Mouse (Mus musculus) skeletal muscle tissue, adult 2 months (tissue): ENCODE measurements around the gene Msi1.

Experiments used
- DNase-seq: peaks from one replicate; pipeline ENCODE4 v3.0.0-alpha.2; 2012; ENCODE audit warnings: low read depth, low spot score

The Msi1 gene

DNA sequence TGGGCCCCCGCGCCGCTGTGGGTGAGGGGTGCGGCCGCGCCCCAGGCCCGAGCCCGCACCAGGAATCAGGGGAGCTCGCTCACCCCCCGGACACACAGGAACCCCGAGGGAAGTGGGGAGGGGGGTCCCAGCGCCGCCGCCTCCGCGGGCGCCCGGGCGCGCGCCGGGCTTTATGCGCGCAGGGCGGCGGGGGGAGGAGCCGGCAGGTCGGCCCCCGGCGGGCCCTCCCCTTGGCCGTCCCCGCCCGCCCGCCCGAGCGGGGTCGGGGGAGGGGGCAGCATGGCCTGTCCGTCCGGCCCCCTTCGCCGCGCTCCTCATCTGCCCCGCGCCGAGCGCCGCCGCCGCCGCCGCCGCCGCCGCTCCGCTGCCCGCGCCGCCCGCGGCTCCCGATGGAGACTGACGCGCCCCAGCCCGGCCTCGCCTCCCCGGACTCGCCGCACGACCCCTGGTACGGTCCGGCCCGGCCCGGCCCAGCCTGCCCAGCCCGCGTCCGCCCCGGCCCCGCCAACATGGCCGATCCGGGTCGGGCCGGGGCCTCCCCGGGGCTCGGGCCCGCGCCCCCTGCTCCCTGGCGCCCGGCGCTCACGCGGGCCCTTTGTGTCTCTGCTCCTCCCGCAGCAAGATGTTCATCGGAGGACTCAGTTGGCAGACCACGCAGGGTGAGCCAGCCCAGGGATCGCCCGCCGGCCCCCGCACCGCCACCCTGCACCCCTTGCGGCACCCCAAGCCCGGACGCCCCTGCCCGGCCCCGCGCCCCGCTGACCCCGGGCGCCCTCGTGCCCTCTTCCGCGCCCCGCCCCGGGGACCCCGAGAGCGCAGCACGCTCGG is at the start of gene Msi1:
Gene Msi1, plus strand, starts transcription at position 241 of the 828 bp plus-strand sequence.
- no peak for DNase-seq

DNA sequence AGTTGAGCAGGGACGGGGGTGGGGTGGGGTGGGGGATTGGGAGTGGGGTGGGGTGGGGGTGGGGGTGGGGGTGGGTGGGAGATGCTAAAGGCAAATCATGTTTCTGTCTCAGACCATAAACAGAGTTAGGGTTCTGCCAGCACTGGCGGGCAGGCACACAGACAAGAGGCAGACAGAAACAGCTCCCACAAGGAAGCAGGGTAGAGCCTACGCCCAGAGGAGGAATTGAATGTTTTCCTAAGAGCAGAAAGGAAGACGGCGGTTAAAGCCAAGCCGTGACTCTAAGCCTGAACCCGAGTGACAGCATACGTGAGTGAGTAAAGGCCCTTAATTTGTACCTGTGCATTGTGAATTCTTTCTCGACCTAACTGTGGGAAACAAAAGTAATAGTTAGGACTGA is 37.5 kb upstream of the Msi1 start:
- DNase-seq = no peak

DNA sequence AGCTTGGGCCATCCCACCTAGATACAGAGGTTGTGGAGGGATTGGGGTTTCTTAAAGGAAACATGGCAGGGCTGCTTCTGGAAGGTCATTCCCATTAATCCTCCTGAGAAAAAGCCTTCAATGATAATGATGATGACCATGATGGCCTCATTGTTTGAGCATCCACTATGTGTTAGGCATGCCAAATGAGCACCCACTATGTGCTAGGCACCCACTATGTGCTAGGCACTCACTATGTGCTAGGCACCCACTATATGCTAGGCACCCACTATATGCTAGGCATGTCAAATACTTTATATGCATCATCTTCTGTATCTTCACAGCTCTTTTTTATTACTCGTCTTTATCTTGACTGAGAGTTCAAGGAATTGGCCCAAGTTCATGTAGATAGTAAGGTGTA is 36.4 kb upstream of the Msi1 start:
- no peak for DNase-seq

DNA sequence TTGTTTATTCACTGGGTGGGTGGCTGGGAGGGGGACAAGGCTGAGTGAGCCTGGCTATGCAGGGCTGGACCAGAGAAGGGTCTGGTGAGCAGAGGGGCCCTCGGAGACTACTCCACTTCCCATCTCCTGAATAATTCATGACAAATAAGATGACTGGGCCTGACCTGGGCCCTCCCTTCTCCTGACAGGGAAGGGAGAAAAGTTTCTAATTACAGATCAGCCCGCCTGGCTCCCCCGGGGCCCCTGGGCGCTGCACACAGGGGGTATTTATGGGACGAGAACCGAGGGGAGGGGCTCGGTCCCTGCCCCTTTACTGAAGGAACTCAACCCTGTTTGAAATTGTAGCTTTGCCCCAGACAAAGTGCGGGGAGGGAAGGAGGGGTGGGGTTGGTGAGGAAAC is 35.2 kb upstream of the Msi1 start:
- no peak for DNase-seq

DNA sequence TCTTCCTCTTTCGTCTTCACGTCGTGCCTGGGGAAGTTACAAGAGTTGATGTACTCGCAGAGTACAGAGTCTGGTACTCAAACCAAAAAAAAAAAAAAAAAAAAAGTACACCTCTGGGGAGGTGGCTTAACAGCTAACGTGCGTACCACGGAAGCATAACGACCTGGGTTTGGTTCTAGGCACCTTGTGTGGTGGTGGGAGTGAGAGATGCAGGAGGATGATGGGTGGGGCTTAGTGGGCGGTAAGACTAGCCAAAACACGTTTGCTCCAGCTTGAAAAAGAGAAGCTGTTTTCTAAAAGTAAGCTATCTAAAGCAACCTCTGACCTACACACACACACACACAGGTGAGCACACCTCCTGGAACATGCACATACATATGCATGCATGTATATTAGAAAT is 34.6 kb upstream of the Msi1 start:
- DNase-seq = no peak

DNA sequence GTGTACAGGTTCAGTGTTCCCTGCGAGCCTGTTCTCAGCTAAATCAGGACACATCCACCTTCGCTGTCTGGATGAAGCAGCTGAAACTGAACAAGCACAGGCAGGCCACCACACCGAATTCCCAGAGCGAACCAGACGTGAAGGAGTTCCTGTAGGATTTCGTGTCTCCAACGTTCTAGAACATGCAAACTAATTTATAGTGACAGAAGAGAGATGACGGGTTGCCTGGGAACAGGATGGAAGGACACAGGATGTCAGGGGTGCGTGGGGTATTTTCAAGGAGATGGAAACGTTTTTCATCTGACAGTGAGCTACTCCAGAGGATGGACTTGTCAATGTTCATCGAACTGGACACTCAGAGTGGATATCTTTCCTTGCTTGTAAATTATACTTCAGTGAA is 32.7 kb upstream of the Msi1 start:
- DNase-seq = no peak

DNA sequence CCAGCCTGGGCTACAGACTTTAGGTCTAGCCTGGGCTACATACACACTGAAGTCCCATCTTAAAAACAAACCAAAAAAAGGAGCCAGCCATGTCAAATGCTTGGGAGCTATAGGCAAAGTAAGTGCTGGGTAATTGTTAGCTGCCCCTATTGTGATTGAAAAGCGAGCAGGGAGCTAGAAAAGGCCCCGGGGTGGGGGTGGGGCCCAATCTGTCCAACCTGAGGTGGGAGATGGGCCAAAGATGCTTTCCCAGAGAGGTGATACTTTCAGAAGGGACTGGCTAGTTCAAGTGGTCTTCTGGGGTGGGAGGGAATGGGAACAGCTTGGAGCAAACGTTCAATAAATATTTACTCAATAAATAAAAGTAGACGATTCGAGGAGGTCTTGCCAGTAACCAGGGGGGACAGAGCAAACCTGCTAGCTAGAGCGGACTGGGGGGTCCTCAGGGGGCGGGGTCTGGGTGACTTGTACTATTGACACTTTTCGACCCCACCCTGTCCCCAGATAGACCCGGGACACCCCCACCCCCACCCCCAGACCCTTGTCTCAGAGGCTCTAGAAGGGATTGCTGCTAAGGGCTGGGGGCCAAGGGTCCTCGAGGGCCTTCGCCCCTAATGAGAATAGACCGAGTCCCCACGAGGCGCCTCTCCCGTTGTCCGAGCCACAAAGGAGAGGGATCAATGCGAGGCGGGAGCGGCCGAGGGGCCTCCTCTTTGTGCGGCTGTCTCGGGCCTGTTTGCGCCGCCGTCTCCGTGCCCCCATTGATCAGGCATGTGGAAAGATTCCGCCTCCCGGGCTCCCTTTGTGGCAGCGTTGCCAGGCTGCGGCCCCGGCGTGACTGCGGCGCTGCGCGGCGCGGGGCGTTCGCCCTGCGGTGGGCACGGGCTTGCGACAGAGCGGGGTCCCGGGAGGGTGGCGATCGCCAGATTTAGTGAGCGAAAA is 31.3 kb upstream of the Msi1 start:
- DNase-seq = no peak

DNA sequence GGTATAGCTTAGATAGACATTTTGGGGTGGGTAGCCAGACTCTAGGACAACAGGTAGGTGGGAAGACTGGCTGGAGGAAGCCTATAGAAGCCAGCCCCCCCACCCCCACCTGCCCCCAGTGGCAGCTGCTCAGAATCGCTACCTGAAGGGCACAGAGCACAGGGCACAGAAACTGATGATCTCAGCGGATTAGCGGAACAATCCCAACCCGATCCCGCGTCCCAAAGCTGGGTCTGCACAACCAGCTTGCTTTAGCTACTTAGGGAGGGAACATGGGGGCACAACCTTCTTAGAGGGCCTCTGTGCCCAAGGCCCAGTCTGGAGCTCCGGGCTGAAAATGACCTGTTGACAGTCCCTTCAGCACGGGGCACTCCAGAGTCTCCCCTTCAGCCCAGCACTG is 27.3 kb upstream of the Msi1 start:
- no peak for DNase-seq

DNA sequence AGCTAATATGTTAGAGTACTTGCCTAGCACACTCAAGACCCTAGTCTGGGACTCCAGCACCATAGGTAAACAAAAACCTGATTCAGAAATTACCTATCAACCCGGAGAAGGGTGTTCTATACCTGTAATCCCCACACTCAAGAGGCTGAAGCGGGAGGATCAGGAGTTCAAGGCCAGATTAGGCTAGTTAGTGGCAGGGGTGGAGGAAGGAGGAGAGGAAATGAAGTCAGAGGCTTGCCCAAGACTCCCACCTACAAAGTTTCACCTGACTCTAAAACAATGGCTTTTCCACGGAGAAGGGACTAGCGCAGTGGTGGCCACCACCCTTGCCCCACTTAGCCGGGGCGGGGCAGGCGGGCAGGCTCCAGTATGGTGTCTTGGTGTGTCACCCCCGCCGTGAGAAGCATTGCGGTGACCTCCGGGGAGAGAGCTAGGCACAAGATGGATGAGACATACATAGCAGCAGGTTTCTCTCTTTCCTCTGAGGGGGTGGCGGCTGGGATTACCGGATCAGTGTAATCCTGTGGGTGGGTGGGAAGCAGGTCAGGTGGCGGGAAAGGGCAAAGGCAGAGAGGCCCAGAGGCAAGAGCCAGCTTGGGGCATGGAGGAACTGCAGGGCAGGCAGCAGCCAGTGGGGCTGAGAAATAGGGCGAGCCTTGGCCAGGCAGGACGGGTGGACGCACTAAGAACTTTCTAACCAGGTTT is 25.8 kb upstream of the Msi1 start:
- DNase-seq = no peak

DNA sequence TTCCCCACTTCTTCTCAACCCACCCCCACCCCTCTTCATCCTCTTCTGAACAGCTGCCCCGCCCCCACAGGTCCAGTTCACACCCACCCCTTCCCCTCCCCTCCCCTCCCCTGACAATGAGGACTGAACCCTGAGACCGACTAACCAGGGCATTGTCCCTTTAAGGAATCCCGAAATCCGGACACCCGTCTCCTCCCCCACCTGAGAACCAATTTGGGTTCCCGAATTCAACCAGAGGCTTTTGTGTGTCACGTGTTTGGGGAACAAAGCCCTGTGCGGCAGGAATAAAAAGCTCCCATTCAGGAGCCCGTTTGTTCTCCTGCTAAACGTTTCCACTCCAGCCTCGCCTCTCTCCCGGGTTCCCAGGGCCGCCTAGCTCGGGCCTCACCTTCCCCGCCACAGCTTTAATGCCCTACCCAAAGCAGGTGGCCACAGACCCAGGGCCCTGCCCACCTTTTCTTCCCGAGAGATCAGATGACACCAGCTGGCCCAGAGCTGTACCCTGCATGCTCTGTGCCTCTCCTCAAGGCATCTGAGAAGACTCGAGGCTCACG is 25.1 kb upstream of the Msi1 start:
- no peak for DNase-seq

DNA sequence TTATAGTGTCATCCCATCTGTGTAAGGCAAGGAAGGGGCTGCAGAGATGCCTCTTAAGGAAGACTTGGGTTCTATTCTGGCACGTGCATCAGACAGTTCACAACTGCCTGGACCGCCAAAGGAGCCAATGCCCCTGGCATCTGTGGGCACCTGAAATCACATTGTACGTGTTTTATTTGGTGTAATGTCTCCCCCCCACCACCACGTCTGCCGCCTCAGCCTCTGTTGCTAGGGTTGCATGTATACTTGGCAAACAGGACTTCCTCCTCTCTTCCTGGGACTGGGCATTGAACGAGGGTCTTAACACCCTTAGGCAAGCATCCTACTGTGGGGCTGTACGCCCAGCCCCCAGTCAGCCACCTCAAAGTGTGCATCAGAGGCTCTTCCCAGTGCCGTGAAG is 24.2 kb upstream of the Msi1 start:
- no peak for DNase-seq

DNA sequence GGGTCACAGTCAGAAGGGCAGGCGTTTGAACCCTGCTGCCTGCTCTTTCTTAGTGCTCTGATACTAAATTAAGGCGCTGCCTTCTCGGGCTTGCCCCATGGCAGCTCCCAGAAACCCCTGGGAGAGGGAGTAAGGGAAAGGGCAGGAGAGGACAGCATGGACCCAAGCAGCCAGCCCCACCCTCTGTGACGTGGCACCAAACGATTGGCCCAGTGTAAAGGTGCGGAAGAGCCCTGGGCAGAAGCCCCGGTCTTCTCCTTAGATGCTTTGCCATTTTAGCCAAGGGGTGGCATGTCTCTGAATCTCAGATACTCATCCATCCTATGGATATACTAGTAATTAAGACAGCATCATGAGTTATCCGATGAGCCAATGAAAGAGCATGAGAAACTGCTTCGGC is 21.3 kb upstream of the Msi1 start:
- DNase-seq = peak; percentile 7

DNA sequence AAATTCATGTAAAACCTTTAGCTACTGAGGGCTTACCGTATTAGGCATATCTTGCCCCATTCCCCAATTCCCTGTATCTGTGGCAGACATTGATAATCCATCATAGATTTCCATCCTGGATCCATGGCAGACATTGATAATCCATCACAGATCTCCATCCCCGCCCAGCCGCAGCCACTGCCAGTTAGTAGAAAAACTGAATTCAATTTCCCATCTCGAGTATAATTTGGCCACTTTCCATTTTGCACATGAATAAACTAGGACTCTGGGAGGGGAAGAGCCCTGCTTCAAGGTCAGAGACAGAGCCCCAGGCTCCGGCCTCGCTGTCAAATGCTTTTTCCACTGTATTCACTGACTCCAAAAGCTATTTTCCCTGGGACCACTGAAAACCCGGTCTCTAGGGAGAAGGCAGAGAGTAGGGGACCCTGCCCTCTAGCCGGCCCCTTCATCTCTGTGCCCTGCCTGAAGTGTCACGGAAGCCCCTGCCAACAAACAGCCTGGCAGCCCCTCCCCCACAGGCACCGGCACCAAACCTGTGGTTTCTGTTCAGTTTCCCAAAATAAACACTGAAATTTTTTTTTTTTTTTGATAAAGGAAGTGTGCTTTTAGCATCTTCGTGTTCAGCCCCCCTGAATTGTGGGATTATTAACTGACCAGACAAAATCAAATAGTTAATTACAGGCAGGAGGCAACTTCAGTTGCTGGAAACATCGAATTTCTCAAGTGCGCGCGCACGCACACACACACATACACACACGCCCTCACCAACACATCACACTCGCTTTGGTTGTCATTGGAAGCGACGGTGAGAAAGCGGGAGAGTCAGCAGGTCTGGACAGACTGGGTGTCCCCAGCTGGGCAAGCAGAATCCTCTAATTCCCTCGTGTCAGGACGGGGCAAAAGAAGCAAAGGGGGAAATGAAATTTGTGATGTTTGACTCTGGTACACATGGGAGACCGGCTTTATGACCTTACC is 14.0 kb upstream of the Msi1 start:
- DNase-seq = no peak

DNA sequence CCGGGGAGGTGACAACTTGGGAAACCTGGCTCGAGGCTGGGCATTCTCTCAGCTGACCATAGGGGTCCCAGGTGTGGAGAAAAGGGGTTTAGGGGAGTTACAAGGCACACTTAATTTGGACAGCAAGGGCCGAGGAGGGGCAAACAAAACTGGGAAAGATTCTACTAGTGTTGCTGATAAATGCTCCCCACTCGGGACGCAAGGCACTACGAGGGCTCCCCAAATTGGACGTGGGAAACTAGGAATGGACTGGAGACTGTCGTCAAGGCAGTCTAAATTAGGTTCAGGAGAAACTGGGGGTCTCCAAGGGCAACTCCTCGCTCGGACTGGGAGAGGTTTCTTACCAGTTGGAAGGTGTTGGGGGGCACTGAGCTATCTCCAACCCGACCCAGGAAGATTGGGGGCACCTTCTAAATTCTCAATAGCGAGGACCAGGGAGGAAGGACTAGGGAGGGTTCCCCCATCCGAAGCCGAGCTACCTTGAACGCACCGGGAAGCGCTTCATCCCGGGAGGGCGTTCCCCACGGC is 504 bp upstream of the Msi1 start:
- no peak for DNase-seq

DNA sequence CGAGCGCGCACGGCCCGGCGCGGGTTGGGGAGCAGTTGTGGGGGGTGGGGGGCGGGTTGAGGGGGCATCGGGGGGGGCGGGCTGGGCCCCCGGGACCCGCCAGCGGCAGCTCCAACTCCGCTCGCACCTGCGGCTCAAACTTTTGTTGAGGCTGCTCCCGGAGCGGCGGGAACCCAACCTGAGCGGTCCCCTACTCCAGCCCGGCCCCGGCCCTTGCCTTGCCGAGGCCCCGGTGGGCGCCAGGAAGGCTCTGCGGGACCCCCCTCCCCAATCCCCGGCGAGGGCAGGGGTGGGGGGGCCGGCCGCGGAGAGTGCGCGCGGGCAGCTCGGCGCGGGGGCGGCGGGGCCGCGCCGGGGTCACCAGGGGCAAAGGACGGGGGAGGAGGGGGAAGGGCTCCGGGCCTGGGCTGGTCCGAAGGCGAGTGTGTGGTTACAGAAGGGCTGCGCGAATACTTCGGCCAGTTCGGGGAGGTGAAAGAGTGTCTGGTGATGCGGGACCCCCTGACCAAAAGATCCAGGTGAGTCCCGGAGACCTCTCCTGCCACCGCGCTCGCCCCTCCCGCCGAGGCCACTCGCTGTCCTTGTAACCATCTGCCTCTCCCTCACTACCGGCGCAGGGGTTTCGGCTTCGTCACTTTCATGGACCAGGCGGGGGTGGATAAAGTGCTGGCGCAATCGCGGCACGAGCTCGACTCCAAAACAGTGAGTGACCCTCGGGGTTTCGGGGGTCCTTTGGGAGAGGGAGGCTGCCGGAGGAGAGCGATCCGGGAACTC is 975 bp downstream of the Msi1 start:
- DNase-seq = no peak

DNA sequence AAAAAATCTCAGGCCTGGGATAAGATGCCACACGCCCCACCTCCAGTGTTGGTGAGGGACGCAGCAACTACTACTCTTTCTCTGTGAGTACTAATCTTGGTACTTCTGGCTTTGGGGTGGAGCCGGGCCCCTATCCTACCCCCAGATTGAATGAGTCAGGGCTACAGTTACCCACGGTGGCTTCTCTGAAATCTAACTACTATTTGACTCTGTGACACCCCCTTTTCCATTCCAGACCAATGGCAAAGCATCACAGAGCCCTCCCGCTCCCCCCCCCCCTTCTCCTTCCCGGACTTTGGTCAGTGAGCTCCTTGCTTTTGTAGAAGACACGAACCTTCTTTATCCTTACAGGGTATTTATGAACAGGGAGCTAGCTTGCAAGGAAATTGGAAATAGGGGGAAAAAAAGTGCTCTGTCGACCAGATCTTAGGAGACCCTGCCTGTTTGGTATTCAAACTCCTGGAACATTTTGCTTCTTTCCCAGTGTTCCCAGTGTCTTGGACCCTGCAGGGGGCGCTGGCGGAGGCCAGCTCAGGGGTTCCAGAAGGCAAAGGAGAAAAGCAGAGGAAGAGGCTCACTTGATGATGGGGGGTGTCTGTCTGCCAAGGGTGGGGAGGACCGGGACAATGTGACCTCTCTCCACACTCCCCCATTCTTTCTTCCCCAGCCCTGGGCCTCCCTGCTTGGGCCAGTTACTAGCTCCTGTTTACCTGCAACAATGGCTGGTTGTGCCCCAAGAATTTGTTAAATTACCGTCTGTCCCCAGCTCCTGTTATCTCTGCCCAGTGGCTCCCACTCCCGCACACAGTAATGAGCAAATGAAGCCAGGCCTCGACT is 1.9 kb downstream of the Msi1 start:
- no peak for DNase-seq

DNA sequence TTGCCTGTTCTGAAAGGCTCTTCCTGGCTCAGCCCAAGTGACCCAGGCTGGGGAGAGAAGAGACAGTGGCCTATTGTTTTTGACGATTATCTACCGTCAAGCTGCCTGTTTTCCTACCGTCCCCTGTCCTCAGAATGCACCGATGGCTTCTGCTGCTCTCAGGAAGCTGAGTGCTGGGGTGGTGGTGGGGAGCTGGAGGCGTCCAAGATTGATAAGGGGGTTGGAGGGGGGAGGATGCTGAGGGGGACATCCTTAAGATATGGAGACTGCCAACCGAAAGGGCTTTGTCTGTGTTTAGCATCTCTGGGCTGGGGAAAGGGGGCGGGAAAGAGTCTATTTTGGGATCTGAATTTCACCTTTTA is 2.5 kb downstream of the Msi1 start:
- no peak for DNase-seq

DNA sequence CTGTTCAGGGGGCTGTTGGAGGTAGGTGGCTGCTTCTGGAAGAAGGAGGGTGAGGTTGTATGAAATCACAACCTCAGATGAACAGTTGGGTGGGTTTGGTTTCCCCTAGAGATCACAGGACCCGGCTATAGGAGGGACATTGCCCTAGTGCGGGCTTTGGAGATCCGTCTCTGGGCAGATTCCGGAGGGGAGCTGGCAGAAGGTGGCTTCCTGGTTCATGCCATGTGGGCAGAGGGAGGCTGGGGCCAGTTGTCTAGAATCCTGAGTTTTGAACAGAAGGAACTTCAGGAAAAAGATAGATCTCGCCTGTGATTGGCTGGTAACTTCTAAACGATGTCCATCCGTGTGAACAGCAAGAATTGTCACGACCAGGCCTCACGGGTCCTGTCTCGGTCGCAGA is 3.0 kb downstream of the Msi1 start:
- no peak for DNase-seq

DNA sequence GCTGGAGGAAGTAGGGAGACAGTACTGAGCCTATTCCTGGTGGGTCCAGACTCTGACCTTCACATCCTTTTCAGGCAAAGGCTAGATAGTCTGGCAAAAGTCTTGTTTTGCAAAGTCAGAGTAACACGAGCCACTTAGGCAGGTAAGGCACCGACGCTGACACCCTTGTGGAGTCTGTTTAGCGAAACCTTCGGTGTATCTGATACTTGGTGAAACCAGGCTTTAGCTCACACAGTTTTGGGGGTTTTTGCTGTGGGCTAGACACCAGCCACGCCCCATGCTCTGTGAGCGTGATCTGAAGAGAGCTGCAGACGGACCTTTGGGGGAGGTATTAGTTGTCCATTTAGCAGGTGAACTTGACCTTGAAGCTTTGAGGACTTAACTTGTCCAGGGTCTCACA is 3.8 kb downstream of the Msi1 start:
- DNase-seq = no peak
